Mouse (Mus musculus) heart, embryonic 11.5 days (tissue): ENCODE results near the gene Sdr39u1. TPM values are rescaled to one million over a fixed set of nuclear protein-coding genes. Genes with fewer than 3 reads are reported as not detected.
A peak's percentile ranks its signal among the peaks of the same experiment; 100 is the strongest.

Experiments used
- ATAC-seq: fragments of 200-750 bp; cut with Nextera tagmentation; replicated peaks from 2 replicates; pipeline ENCODE4 v1.8.0; 2017; ENCODE audit warnings: moderate library complexity; ENCODE audit not compliant: insufficient number of reproducible peaks, low FRiP score, low TSS enrichment
- H3K27ac ChIP-seq: fragments of 300-500 bp; sonication (generic); 2 replicates; pipeline ENCODE4 v1.5.1; 2014; ENCODE audit warnings: mild to moderate bottlenecking, low read depth, low read length
- H3K27me3 ChIP-seq: fragments of 300-500 bp; sonication (generic); 2 replicates; pipeline ENCODE4 v1.6.1; 2014; ENCODE audit warnings: mild to moderate bottlenecking, low read length, mixed read lengths; ENCODE audit not compliant: control insufficient read depth, insufficient read depth
- H3K36me3 ChIP-seq: fragments of 300-500 bp; sonication (generic); 2 replicates; pipeline ENCODE4 v1.6.1; 2014; ENCODE audit warnings: mild to moderate bottlenecking, low read length, moderate library complexity, mixed read lengths; ENCODE audit not compliant: control insufficient read depth, insufficient read depth
- H3K4me1 ChIP-seq: fragments of 300-500 bp; sonication (generic); 2 replicates; pipeline ENCODE4 v1.6.1; 2014; ENCODE audit warnings: low read length; ENCODE audit not compliant: control insufficient read depth, insufficient read depth
- H3K4me2 ChIP-seq: fragments of 300-500 bp; sonication (generic); 2 replicates; pipeline ENCODE4 v1.6.1; 2014; ENCODE audit warnings: mild to moderate bottlenecking, moderate library complexity
- H3K4me3 ChIP-seq: fragments of 300-500 bp; sonication (generic); 2 replicates; pipeline ENCODE4 v1.5.1; 2014; ENCODE audit warnings: low read depth, low read length
- H3K9ac ChIP-seq: fragments of 300-500 bp; sonication (generic); 2 replicates; pipeline ENCODE4 v1.6.1; 2014; ENCODE audit warnings: mild to moderate bottlenecking, low read depth, low read length, moderate library complexity
- H3K9me3 ChIP-seq: fragments of 300-500 bp; sonication (generic); replicated peaks from 2 replicates; pipeline ENCODE4 v1.6.1; 2016; ENCODE audit warnings: low read length; ENCODE audit not compliant: control insufficient read depth
- WGBS: fragments of 180-500 bp; shearing (Covaris S2); extraction: QIAGEN DNeasy Blood & Tissue Kit; methylation state at CpG from one replicate; pipeline ENCODE4 v1.1.7; 2014; ENCODE audit not compliant: insufficient replicate concordance; 5-methylcytosine and 5-hydroxymethylcytosine counted together
- polyA plus RNA-seq: library from polyadenylated mRNA; unstranded; fragments of >200 nt; fragmentation: Nextera tagmentation; extraction: Ambion mirVana; gene quantifications from 2 replicates; pipeline ENCODE4 v1.2.1, GENCODE M21; 2014

Sdr39u1 gene
- 36.9 and 42.2 TPM in 2 replicates for polyA plus RNA-seq

- peak within 1 kb of the TSS; percentile 70 for H3K27ac ChIP-seq
- 2% methylated on average over 39 of the region's 39 CpGs for WGBS
Measured at GRCm38 (mm10) chr14:55899701-55900413, at the start of gene Sdr39u1. Gene Sdr39u1, minus strand, starts transcription at chr14:55900293.

DNA sequence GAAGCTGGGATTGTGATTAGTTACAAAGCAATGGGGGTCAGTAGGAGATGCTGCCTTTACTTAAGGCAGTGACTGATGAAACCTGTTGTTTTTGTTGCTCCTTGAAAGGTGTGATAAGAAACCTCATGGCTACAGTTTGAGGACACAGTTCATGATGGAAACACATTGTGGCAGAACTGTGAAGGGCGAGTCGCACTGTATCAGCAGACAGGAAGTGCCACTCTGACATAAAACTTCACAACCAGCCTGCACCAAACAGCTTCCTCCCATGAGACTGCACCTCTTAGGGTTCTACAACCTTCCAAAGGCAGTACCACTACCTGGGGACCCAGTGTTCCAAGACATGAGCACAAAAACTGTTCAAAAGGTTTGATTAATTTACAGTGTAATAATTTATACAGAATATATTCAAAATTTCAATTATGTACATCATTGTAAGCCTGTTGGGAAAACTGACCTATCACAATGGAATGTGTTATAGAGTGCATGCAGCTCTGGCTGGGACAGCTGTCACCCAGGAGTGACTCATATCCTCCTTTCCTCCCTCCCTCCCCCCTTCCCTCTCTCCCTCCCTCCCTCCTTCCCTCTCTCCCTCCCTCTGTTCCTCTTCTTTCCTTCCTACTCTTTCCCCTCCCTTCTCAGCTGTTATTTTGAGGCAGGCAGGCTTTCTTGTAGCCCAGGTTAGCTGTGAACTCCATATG is 46.3 kb upstream of the Sdr39u1 start:
- H3K9ac ChIP-seq, result no peak overlapping the region
- no peak for ATAC-seq
- H3K27ac ChIP-seq, result peak overlapping the region; percentile 57
- H3K4me1 ChIP-seq, result peaks cover 3% of the 10 kb centered on the region; the same call in 1 of the 2 replicates
- no peaks in the 10 kb centered on the region for H3K36me3 ChIP-seq
- no peaks in the 10 kb centered on the region for H3K27me3 ChIP-seq
- WGBS, result 33% methylated on average over 2 of the region's 2 CpGs
- no peak overlapping the region for H3K4me2 ChIP-seq
- no peaks in the 10 kb centered on the region for H3K9me3 ChIP-seq
- no peak overlapping the region for H3K4me3 ChIP-seq

More at GRCm38 (mm10) chr14:55899701-55900413, at the start of gene Sdr39u1:
- Histone ChIP-seq H3K9ac (peak within 1 kb of the TSS; percentile 82), H3K4me3 (peak within 1 kb of the TSS; percentile 53), H3K4me2 (peak within 1 kb of the TSS; percentile 93), H3K9me3 (no peaks in the 10 kb centered on the region), H3K4me1 (peaks cover 7% of the 10 kb centered on the region), H3K27me3 (no peaks in the 10 kb centered on the region), H3K36me3 (peaks cover 14% of the 10 kb centered on the region)
- ATAC-seq, result peak; percentile 76; the same call in 1 of the 2 replicates

DNA sequence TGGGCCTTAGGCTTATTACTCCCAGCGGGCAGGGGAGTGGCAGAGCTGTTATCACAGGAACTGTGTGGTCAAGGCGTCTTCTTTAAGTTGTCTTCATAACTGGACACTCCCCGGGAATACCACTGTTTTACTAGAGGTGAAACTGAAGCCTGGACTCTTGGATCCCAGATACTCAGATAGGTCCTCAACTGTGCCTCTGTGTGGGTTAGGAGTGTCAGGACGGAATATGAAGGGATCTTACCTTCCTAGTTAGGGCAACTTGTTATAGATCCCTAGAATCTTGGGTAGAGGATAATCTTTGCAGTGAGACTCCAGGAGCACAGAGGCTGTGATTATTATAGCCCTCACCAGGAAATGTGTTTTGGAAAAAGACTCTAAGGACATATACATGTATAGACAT is 44.5 kb upstream of the Sdr39u1 start, which contains the start of gene Cma1:
Gene Cma1, minus strand, starts transcription at position 101 of the 400 bp plus-strand sequence.
- ATAC-seq, result no peak
- WGBS, result 64% methylated on average over 4 of the region's 4 CpGs

GRCm38 (mm10) chr14:55943601-55944000 is 43.5 kb upstream of the Sdr39u1 start:
- Histone ChIP-seq H3K4me1 (peaks cover 3% of the 10 kb centered on the region; the same call in 1 of the 2 replicates), H3K27ac (no peak overlapping the region), H3K4me3 (no peak overlapping the region), H3K27me3 (no peaks in the 10 kb centered on the region), H3K4me2 (no peak overlapping the region), H3K9me3 (no peaks in the 10 kb centered on the region), H3K36me3 (no peaks in the 10 kb centered on the region), H3K9ac (no peak overlapping the region)
- no peak for ATAC-seq
- 44% methylated on average over 11 of the region's 11 CpGs for WGBS

More for the DNA sequence above, 44.5 kb upstream of the Sdr39u1 start, which contains the start of gene Cma1:
- H3K27me3 ChIP-seq, result no peaks in the 10 kb centered on the region
- no peaks in the 10 kb centered on the region for H3K9me3 ChIP-seq
- H3K27ac ChIP-seq, result no peak within 1 kb of the TSS
- no peak within 1 kb of the TSS for H3K4me3 ChIP-seq
- H3K9ac ChIP-seq, result no peak within 1 kb of the TSS
- H3K4me1 ChIP-seq, result peaks cover 3% of the 10 kb centered on the region; the same call in 1 of the 2 replicates
- no peaks in the 10 kb centered on the region for H3K36me3 ChIP-seq
- no peak within 1 kb of the TSS for H3K4me2 ChIP-seq

- H3K4me2 ChIP-seq, result no peak overlapping the region
- WGBS, result 42% methylated on average over 7 of the region's 7 CpGs
Measured at GRCm38 (mm10) chr14:55940070-55940800, 40.1 kb upstream of the Sdr39u1 start.

DNA sequence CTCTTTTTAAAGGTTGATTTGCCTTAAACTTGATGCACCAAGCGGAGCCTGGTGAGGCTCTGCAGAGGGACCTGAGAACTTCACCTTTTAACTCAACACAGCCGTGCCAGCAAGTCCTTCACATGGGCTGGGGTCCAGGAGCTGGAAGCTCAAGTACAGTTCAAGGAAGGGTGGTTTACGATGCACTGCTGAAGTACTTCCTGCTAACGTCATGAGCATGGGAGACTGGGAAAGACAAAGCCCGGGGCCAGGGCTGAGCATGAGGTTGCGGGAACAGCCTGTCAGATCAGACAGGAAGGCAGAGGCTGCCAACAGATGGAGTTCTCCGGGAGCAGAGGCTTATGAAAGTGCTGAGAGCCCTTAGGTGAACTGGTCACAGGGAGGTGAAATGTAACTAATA is 33.5 kb upstream of the Sdr39u1 start:
- no peak; the same call in 1 of the 2 replicates for ATAC-seq
- H3K4me2 ChIP-seq, result no peak overlapping the region
- 33% methylated on average over 7 of the region's 7 CpGs for WGBS
- no peak overlapping the region for H3K27ac ChIP-seq
- no peaks in the 10 kb centered on the region for H3K9me3 ChIP-seq
- H3K9ac ChIP-seq, result 0 out of 2 replicates have a peak overlapping the region, but pooled peaks have one; percentile 16
- no peaks in the 10 kb centered on the region for H3K27me3 ChIP-seq
- H3K4me3 ChIP-seq, result no peak overlapping the region
- no peaks in the 10 kb centered on the region for H3K4me1 ChIP-seq
- no peaks in the 10 kb centered on the region for H3K36me3 ChIP-seq

More at GRCm38 (mm10) chr14:55940070-55940800, 40.1 kb upstream of the Sdr39u1 start:
- H3K36me3 ChIP-seq, result no peaks in the 10 kb centered on the region
- ATAC-seq, result no peak
- no peak overlapping the region for H3K4me3 ChIP-seq
- H3K4me1 ChIP-seq, result no peaks in the 10 kb centered on the region
- H3K9me3 ChIP-seq, result no peaks in the 10 kb centered on the region
- H3K27ac ChIP-seq, result no peak overlapping the region
- no peak overlapping the region for H3K9ac ChIP-seq
- H3K27me3 ChIP-seq, result no peaks in the 10 kb centered on the region

DNA sequence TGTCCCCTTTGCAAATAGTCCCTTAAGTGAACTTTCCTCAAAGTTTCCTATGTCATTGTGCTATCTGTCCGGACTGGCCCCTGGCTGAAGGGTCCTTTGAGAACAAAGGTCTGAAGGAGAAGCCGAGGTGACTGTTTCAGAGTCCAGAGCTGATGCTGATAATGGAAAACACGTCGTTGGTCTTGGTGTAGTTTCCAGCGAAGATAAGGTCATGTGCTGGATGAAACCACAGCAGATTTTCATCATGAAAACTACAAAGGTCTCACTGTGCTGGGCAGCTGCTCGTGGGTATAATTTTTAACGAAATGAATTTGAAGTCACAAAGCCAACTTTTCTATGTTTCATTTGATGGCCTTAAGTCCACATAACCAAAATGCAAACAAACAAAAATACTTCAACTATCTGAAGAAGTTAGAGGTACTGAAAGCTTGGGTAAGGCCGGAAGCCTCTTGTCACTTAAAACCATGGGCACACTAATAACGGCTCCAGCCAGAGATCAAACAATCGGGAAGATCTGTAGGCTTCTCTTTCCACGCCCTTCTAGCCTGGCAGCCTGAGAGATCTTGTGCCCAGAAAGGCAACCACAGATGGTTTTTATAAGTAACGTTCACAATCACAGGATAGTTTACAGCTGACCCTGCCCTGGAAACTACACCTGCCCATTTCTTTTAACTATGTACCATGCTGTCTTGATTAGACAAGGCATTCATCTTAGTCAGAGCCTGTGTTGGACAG is 29.3 kb upstream of the Sdr39u1 start:
- no peak overlapping the region for H3K27ac ChIP-seq
- 49% methylated on average over 12 of the region's 12 CpGs for WGBS
- H3K4me3 ChIP-seq, result no peak overlapping the region
- no peaks in the 10 kb centered on the region for H3K27me3 ChIP-seq
- no peaks in the 10 kb centered on the region for H3K9me3 ChIP-seq
- H3K4me2 ChIP-seq, result no peak overlapping the region
- no peak overlapping the region for H3K9ac ChIP-seq
- no peak for ATAC-seq
- no peaks in the 10 kb centered on the region for H3K4me1 ChIP-seq
- H3K36me3 ChIP-seq, result no peaks in the 10 kb centered on the region

GRCm38 (mm10) chr14:55926847-55927246 is 26.8 kb upstream of the Sdr39u1 start:
- Histone ChIP-seq H3K27ac (no peak overlapping the region), H3K36me3 (no peaks in the 10 kb centered on the region), H3K4me1 (no peaks in the 10 kb centered on the region), H3K4me3 (no peak overlapping the region), H3K9me3 (no peaks in the 10 kb centered on the region), H3K4me2 (no peak overlapping the region), H3K9ac (no peak overlapping the region), H3K27me3 (no peaks in the 10 kb centered on the region)
- ATAC-seq, result no peak
- WGBS, result 69% methylated on average over 4 of the region's 4 CpGs
